Mouse (Mus musculus): ENCODE results near the gene Ptbp1.

- TF ChIP-seq CTCF (IDR thresholded peaks at IDR 0.05; ENCODE audit: low read depth) (no peak), EP300 (IDR thresholded peaks at IDR 0.05; ENCODE audit: low read depth) (peak; percentile 17; the same call in 1 of the 2 replicates)
Measured at GRCm38 (mm10) chr10:79853860-79854795, at the start of gene Ptbp1.
